ENCODE assay signal across 14 mouse cellular contexts in the genomic region with DNA sequence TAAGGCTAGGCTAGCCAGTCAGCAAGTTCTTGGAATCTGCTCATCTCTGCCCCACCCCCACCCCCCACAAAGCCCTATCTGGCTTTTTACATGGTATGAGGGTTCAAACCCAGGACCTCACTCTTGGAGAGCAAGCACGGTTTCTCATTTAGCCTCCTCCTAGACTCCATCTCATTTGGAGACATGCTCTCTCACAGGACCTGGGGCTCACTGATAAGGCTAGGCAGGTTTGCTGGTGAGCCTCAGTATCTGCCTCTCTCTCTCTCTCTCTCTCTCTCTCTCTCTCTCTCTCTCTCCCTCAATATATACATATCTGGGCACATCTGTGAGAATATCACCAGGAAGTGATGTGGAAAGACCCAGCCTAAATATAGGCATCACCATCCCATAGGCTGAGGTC.
"Had no signal": no experiment of that assay in that cellular context is flagged by ENCODE, and none has a peak within 500 bp of the region (broad histone marks: within the 10 kb centered on the region; RNA-seq: fewer than 3 reads in every experiment).

No protein-coding gene starts in this region.

- H3K4me2 ChIP-seq: lung, embryonic 14.5 days; midbrain, embryonic 11.5 days; midbrain, embryonic 13.5 days; midbrain, embryonic 15.5 days; neural tube, embryonic 12.5 days; stomach, embryonic 15.5 days had no signal

- DNase-seq: lung, embryonic 14.5 days; lung, postnatal 10 days; lung, postnatal 4 days; right cerebral cortex, postnatal 14 days; thymus, adult 2 months; thymus, postnatal 25 days; thymus, postnatal 4 days had no signal

- H3K4me3 ChIP-seq: megakaryocyte, embryonic 14.5 days; midbrain, embryonic 13.5 days; midbrain, embryonic 15.5 days; neural tube, embryonic 12.5 days; stomach, embryonic 15.5 days had no signal

- H3K36me3 ChIP-seq: midbrain, embryonic 13.5 days; midbrain, embryonic 15.5 days; neural tube, embryonic 12.5 days; stomach, embryonic 15.5 days had no signal

- H3K9ac ChIP-seq: lung, embryonic 14.5 days; midbrain, embryonic 13.5 days; midbrain, embryonic 15.5 days; neural tube, embryonic 12.5 days; stomach, embryonic 15.5 days had no signal

- H3K9me3 ChIP-seq: midbrain, embryonic 15.5 days; stomach, embryonic 15.5 days had no signal

- H3K27me3 ChIP-seq: midbrain, embryonic 13.5 days; midbrain, embryonic 15.5 days; neural tube, embryonic 12.5 days; stomach, embryonic 15.5 days had no signal

- ATAC-seq: midbrain, embryonic 13.5 days; midbrain, embryonic 15.5 days had no signal

- H3K27ac ChIP-seq: midbrain, embryonic 13.5 days; midbrain, embryonic 15.5 days; neural tube, embryonic 12.5 days; stomach, embryonic 15.5 days; stomach, postnatal 0 days had no signal

- H3K4me1 ChIP-seq: megakaryocyte, embryonic 14.5 days; midbrain, embryonic 13.5 days; midbrain, embryonic 15.5 days; neural tube, embryonic 12.5 days; stomach, embryonic 15.5 days had no signal
